Mouse (Mus musculus): ENCODE measurements at regions not wholly inside any gene's neighbourhood (a gene's known extent, or its start where the extent isn't known, plus 50 kb on each side); places are given as distances from the start of the nearest gene placed in this dataset.
A peak's percentile ranks its signal among the peaks of the same experiment; 100 is the strongest.

DNA sequence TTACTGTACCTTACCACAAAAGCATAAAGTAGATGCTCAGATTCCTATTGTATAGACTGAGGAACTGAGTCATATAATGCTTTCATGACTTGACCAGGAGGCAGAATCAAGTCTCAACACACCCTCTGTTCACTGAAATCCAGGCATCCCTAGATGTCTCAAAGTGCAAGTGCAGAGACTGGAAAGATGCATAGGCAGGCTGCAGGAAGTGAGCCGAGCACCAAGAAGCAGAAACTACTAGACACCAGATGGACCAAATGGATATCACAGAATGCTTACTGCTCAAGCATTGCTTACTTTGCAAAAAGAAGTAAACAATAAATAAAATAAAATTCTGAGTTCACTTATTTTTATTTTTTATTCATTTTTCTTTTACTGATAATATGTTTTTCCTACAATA is 143.0 kb upstream of the Cpeb2 start:
- no peak for DNase-seq

- no peak for DNase-seq
Measured at GRCm38 (mm10) chr5:43093647-43094326, 139.2 kb upstream of the Cpeb2 start.

DNA sequence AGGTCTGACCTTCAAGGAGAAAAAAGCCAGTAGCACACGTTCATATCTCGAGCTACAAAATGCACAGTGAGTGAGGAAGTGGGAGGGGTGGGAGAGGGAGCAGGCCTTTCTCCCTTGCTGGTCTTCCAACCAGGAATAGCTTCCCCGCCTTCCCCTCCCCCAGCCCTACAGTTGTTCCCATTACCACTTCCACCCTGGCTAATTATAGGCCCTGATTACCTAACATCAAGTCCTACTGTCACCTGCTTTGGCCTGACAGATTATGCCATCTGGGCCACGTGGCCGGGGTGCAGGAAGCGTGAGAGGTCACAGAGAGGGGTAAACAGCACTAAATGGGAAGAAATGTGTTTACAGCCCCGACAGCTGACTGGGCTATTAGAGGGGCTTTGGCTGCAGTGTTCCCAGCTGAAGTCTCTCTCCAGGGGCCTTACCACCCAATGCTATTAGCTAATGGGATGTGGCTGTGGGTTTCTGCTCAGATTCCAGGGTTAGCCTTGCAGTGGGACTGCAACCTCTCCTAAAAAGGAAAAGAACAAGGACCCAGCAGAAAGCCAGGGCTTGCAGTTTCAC is 138.6 kb upstream of the Cpeb2 start:
- DNase-seq = peak in 1 of 2 experiments; percentile 43

GRCm38 (mm10) chr5:43102000-43102459 is 130.9 kb upstream of the Cpeb2 start:
- peak in 1 of 2 experiments; percentile 11 for DNase-seq

DNA sequence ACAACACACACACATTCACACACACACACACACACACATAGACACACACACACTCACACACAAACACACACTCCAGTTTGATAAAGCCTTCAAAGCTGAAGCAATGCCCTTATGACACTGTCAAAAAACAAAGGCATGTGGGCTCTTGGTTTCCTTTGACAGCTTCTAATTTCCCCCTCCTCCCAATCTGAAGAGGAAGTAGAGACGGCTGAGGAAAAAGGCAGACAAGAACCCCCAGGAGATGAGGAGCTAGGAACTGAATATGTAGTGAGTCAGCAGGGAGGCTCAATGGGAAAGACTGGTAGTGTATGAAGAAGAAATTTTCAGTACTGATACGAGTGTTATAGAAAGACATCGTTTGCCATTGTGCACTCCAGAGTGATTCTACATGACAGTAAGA is 130.4 kb upstream of the Cpeb2 start:
- no peak for DNase-seq

- no peak for DNase-seq
Measured at GRCm38 (mm10) chr5:43103728-43104127, 129.2 kb upstream of the Cpeb2 start.

DNA sequence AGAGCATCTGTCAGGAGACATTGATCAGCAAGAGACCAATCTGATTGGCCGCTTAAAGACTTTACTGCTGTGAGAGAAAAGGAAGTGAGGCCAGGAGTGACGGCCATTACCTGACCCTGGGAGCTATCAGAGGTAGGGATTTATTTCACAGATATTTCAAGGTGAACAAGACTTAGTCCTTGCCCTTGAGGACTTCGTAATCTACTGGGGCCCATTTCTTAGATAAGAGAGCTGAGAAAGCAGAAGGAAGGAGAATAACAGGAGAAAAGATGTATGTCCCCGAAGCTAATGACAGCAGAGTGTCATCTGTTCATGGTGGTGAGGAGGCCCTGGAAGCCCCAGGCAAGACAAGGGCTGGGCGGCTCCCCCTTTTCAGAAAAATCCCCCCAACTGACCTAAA is 127.4 kb upstream of the Cpeb2 start:
- no peak for DNase-seq

- DNase-seq = no peak
Measured at GRCm38 (mm10) chr5:43107436-43108259, 125.3 kb upstream of the Cpeb2 start.

GRCm38 (mm10) chr5:43108260-43108589 is 124.7 kb upstream of the Cpeb2 start:
- no peak for DNase-seq

DNA sequence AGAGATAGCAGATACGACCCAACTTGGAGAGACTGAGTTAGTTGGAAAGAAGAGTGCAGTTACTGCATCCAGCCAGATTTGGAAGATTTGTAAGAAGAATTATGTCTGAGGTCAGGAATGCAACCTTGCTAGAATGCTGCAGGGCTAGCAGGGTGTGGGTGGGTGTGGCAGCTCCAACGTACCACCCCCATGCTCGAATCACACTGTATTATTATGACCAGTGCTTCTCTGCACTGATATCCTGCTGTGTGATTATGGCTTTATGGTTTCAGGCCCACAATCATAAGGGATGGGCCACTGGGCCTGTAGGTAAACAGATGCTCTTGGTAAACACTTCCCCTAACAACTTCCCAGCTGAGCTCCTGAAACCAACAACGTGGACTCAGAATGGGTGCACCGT is 122.8 kb upstream of the Cpeb2 start:
- DNase-seq = no peak

DNA sequence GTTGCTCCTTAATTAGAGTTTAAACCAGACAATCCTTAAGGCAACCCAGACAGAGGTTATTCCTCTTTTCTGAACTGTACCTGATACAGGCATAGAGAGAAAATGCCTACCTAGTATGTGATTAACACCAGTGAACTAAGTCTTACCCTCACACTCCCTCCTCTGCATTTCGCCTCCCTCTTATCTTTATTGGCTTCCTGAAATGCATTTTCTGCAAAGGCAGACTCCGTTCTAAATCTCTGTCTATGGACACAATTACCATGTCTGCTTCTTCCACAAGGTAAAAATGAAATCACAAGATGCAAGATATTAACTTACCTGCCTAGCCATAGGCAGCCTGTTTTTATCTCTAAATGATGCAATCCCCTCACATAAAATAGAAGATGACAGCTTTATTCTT is 121.2 kb upstream of the Cpeb2 start:
- DNase-seq = no peak

- peak; percentile 23 to 47 for DNase-seq
Measured at GRCm38 (mm10) chr5:43113405-43114119, 119.4 kb upstream of the Cpeb2 start.

DNA sequence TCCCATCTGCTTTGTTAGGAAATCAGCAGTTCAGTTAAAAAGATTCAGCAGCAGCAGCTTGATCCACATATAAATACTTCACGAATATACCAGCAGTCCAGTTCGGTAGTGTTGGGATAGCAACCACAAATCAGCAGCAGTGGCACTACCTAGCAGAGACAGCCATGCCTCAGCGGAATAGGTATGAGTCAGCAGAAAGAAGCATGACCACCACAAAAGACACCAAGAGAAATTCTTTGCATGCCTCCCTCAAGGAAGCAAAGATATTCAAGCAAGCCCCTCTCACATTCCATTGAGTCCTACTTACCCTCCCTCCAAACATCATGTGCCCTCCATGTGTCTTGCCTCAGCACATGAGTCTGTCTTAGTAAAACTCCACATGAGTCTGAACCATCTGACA is 117.5 kb upstream of the Cpeb2 start:
- DNase-seq = no peak

DNA sequence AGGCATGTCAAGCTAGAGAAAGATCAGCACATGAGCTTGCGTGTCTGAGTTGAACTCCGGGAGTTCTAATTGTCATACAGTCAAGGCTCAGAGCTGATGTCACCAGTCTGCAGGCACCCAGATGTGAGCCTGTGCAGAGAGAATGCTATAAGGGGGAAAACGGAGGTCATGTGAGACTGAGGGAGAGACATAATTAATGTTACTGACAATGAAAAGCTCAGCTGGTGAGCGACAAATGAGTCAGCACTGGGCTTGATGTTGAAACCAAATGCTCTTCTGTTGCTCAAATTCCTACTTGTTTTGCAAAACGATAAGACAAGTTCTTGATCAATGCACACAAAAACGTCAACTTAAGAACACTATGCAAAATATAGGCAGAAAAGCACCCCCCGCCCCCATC is 116.1 kb upstream of the Cpeb2 start:
- DNase-seq = peak; percentile 61 to 67

DNA sequence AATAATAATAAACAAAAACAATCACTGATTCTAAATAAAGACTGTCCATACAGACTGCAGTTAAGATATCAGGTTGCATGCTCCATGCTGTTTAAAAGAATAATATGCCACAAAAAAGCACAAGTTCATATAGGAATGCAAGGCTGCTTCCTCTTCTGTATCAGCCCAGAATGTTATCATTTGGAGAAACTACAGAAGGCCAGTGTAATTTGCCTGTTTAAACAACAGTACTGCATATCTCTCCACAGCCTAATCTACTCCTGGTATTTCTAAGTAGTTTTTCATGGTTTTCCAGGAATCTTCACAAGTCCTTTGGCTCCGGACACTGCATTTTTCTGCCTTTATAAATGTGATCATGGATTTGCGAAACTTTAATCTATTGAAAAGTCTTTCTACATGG is 111.9 kb upstream of the Cpeb2 start:
- no peak for DNase-seq

GRCm38 (mm10) chr5:43124301-43124700 is 108.7 kb upstream of the Cpeb2 start:
- no peak for DNase-seq

GRCm38 (mm10) chr5:43125774-43126536 is 107.0 kb upstream of the Cpeb2 start:
- no peak for DNase-seq

GRCm38 (mm10) chr5:43130377-43130776 is 102.6 kb upstream of the Cpeb2 start:
- no peak for DNase-seq

DNA sequence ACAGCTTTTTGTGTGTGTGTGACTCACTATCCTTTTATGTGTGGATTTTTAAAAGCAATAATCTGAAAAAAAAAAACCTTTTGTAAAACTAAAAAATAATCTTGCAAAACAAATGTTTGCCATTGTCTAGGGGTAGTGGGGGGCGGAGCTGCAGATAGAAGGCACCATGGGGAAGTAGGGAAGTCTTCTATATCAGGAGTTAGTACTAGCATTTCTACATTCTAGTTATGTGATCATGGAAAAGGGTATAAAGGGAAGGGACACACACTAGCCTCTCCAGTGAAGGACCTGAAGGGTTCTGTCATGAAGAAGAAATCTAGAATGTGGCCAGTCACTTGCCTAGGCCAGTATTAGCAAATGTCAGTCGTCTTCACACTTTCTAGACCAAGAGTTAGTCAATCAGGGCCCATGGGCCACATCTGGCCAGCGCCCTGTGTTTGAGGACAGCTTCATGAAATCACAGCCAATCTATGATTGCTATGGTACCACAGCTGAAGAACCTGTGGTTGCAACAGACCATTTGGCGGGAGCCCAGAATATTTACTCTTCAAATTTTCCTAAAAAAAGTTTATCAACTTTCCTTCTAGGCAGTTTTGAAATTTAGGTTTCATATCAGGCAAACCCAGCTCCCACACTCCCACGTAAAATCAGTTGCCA is 101.9 kb upstream of the Cpeb2 start:
- peak; percentile 18 to 27 for DNase-seq

DNA sequence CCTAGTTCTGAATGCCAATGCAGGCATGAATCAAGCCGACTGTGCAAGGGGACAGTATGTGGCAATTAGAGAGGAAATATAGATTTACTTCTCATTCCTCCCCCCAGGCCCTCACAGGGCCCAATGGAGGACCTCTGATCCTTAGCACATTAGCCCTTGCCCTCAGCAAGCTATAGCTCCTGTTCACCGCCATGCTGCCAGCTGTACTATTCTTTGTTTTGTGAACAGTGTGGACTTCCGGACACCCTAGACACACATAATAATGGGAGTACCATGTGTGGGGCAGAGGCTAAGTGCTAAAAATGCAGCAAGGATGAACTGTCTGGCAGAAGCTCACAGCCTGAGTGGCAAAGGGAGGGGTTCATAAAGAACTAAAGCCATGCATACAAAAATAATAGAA is 99.3 kb upstream of the Cpeb2 start:
- no peak for DNase-seq

DNA sequence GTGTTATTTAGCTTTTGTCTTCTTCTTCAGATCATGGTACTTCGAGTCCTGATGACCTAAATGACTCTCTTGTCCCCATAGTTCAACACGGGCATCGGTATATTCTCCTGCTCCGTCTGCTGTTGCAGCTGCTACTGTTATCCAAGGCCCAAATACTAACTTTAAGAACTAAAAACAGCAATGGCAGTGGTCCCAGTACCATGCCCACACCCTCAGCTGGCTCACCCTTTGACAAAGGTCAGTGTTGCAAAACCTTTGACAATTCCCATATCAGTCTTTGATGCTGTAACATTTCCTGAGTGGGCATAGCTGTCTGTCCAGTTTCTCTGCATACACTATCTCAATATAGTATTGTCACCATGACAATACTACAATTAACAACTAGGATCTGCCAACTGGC is 96.8 kb upstream of the Cpeb2 start:
- DNase-seq = no peak
